Mouse (Mus musculus) kidney, embryonic 16.5 days (tissue): ENCODE measurements around the gene Hccs. TPM values are rescaled to one million over a fixed set of nuclear protein-coding genes. Genes with fewer than 3 reads are reported as not detected.

Experiments used
- ATAC-seq: fragments of 200-750 bp; cut with Nextera tagmentation; 2 replicates; pipeline ENCODE4 v1.8.0; 2017; ENCODE audit warnings: moderate TSS enrichment; ENCODE audit not compliant: low FRiP score, low TSS enrichment
- H3K27ac ChIP-seq: fragments of 300-500 bp; sonication (generic); 2 replicates; pipeline ENCODE4 v1.5.1; 2014; ENCODE audit warnings: low read length
- H3K27me3 ChIP-seq: fragments of 300-500 bp; sonication (generic); 2 replicates; pipeline ENCODE4 v1.6.1; 2014; ENCODE audit warnings: low read length, control low read depth, mixed read lengths; ENCODE audit not compliant: insufficient read depth
- H3K36me3 ChIP-seq: fragments of 300-500 bp; sonication (generic); 2 replicates; pipeline ENCODE4 v1.6.1; 2014; ENCODE audit warnings: low read length, control low read depth, mixed read lengths; ENCODE audit not compliant: insufficient read depth
- H3K4me1 ChIP-seq: fragments of 300-500 bp; sonication (generic); 2 replicates; pipeline ENCODE4 v1.6.1; 2014; ENCODE audit warnings: low read length, control low read depth, mixed read lengths; ENCODE audit not compliant: insufficient read depth
- H3K4me2 ChIP-seq: fragments of 300-500 bp; sonication (generic); replicated peaks from 2 replicates; pipeline ENCODE4 v1.6.1; 2014; ENCODE audit warnings: low read depth, low read length
- H3K4me3 ChIP-seq: fragments of 300-500 bp; sonication (generic); 2 replicates; pipeline ENCODE4 v1.5.1; 2014; ENCODE audit warnings: mild to moderate bottlenecking, low read length
- H3K9ac ChIP-seq: fragments of 300-500 bp; sonication (generic); replicated peaks from 2 replicates; pipeline ENCODE4 v1.6.1; 2014; ENCODE audit warnings: low read length
- H3K9me3 ChIP-seq: fragments of 300-500 bp; sonication (generic); 2 replicates; pipeline ENCODE4 v1.6.1; 2016; ENCODE audit warnings: low read length, control low read depth
- WGBS: fragments of 180-500 bp; shearing (Covaris S2); extraction: QIAGEN DNeasy Blood & Tissue Kit; methylation state at CpG from one replicate; pipeline ENCODE4 v1.1.7; 2014; 5-methylcytosine and 5-hydroxymethylcytosine counted together
- polyA plus RNA-seq: library from polyadenylated mRNA; unstranded; fragments of >200 nt; fragmentation: Nextera tagmentation; extraction: Ambion mirVana; gene quantifications from 2 replicates; pipeline ENCODE4 v1.2.1, GENCODE M21; 2015

Gene Hccs
- polyA plus RNA-seq, 1 experiment from 2014 or later: 31.6 TPM

GRCm38 (mm10) chrX:169303945-169304344 is 16.2 kb downstream of the Hccs start:
- Histone ChIP-seq H3K9ac (no peak overlapping the region), H3K4me2 (no peak overlapping the region), H3K27ac (no peak overlapping the region), H3K4me1 (no peaks in the 10 kb centered on the region), H3K36me3 (no peaks in the 10 kb centered on the region), H3K27me3 (no peaks in the 10 kb centered on the region), H3K4me3 (no peak overlapping the region), H3K9me3 (no peaks in the 10 kb centered on the region)
- ATAC-seq: no peak
- 42% methylated on average over 3 of the region's 3 CpGs for WGBS

GRCm38 (mm10) chrX:169302271-169303045 is 17.7 kb downstream of the Hccs start:
- no peaks in the 10 kb centered on the region for H3K4me1 ChIP-seq
- H3K4me2 ChIP-seq: no peak overlapping the region
- no peak overlapping the region for H3K9ac ChIP-seq
- H3K36me3 ChIP-seq: no peaks in the 10 kb centered on the region
- 0 out of 2 replicates have a peak, but pooled peaks have one; percentile 42 for ATAC-seq
- H3K9me3 ChIP-seq: no peaks in the 10 kb centered on the region
- no peaks in the 10 kb centered on the region for H3K27me3 ChIP-seq
- H3K27ac ChIP-seq: no peak overlapping the region
- WGBS: 63% methylated on average over 26 of the region's 26 CpGs
- no peak overlapping the region for H3K4me3 ChIP-seq

- Histone ChIP-seq H3K4me3 (no peak overlapping the region), H3K9me3 (no peaks in the 10 kb centered on the region), H3K9ac (no peak overlapping the region), H3K4me1 (no peaks in the 10 kb centered on the region), H3K4me2 (no peak overlapping the region), H3K36me3 (no peaks in the 10 kb centered on the region), H3K27me3 (no peaks in the 10 kb centered on the region), H3K27ac (no peak overlapping the region)
- WGBS: 63% methylated on average over 4 of the region's 4 CpGs
- ATAC-seq: no peak
Measured at GRCm38 (mm10) chrX:169299579-169299978, 20.6 kb downstream of the Hccs start.

- H3K9me3 ChIP-seq: no peaks in the 10 kb centered on the region
- no peak overlapping the region for H3K9ac ChIP-seq
- no peaks in the 10 kb centered on the region for H3K4me1 ChIP-seq
- peaks cover 4% of the 10 kb centered on the region for H3K27me3 ChIP-seq
- no peaks in the 10 kb centered on the region for H3K36me3 ChIP-seq
- WGBS: 67% methylated on average over 8 of the region's 8 CpGs
- H3K27ac ChIP-seq: no peak overlapping the region
- no peak for ATAC-seq
- H3K4me3 ChIP-seq: no peak overlapping the region
- H3K4me2 ChIP-seq: no peak overlapping the region
Measured at GRCm38 (mm10) chrX:169263433-169264172, 56.6 kb downstream of the Hccs start.

- H3K9ac ChIP-seq: no peak overlapping the region
- H3K36me3 ChIP-seq: no peaks in the 10 kb centered on the region
- no peaks in the 10 kb centered on the region for H3K9me3 ChIP-seq
- no peaks in the 10 kb centered on the region for H3K4me1 ChIP-seq
- H3K27me3 ChIP-seq: peaks cover 7% of the 10 kb centered on the region; the same call in 1 of the 2 replicates
- 51% methylated on average over 2 of the region's 2 CpGs for WGBS
- ATAC-seq: no peak; the same call in 1 of the 2 replicates
- H3K4me3 ChIP-seq: no peak overlapping the region
- no peak overlapping the region for H3K4me2 ChIP-seq
- H3K27ac ChIP-seq: no peak overlapping the region
Measured at GRCm38 (mm10) chrX:169262212-169262611, 58.0 kb downstream of the Hccs start.

GRCm38 (mm10) chrX:169261034-169261433 is 59.1 kb downstream of the Hccs start:
- H3K4me1 ChIP-seq: no peaks in the 10 kb centered on the region
- no peak for ATAC-seq
- no peak overlapping the region for H3K9ac ChIP-seq
- H3K27ac ChIP-seq: no peak overlapping the region
- H3K4me3 ChIP-seq: no peak overlapping the region
- no peak overlapping the region for H3K4me2 ChIP-seq
- peaks cover 7% of the 10 kb centered on the region; the same call in 1 of the 2 replicates for H3K27me3 ChIP-seq
- 82% methylated on average over 3 of the region's 3 CpGs for WGBS
- H3K9me3 ChIP-seq: no peaks in the 10 kb centered on the region
- H3K36me3 ChIP-seq: no peaks in the 10 kb centered on the region

- Histone ChIP-seq H3K9me3 (no peaks in the 10 kb centered on the region), H3K9ac (no peak overlapping the region), H3K36me3 (no peaks in the 10 kb centered on the region), H3K4me3 (no peak overlapping the region), H3K4me2 (no peak overlapping the region), H3K27me3 (peaks cover 5% of the 10 kb centered on the region; the same call in 1 of the 2 replicates), H3K4me1 (no peaks in the 10 kb centered on the region), H3K27ac (no peak overlapping the region)
- ATAC-seq: no peak
Measured at GRCm38 (mm10) chrX:169256741-169257140, 63.4 kb downstream of the Hccs start.

- Histone ChIP-seq H3K9ac (no peak overlapping the region), H3K4me3 (no peak overlapping the region), H3K4me2 (no peak overlapping the region), H3K9me3 (no peaks in the 10 kb centered on the region), H3K4me1 (no peaks in the 10 kb centered on the region), H3K27me3 (peaks cover 5% of the 10 kb centered on the region; the same call in 1 of the 2 replicates), H3K36me3 (no peaks in the 10 kb centered on the region), H3K27ac (no peak overlapping the region)
- 73% methylated on average over 1 of the region's 1 CpGs for WGBS
- no peak for ATAC-seq
Measured at GRCm38 (mm10) chrX:169255915-169256314, 64.3 kb downstream of the Hccs start.

- 61% methylated on average over 3 of the region's 3 CpGs for WGBS
- no peak overlapping the region for H3K27ac ChIP-seq
- ATAC-seq: no peak
- H3K36me3 ChIP-seq: no peaks in the 10 kb centered on the region
- peaks cover 22% of the 10 kb centered on the region; the same call in 1 of the 2 replicates for H3K27me3 ChIP-seq
- H3K9me3 ChIP-seq: no peaks in the 10 kb centered on the region
- H3K9ac ChIP-seq: no peak overlapping the region
- H3K4me2 ChIP-seq: no peak overlapping the region
- no peak overlapping the region for H3K4me3 ChIP-seq
- H3K4me1 ChIP-seq: no peaks in the 10 kb centered on the region
Measured at GRCm38 (mm10) chrX:169222357-169223062, 97.7 kb downstream of the Hccs start.
